Mouse (Mus musculus): ENCODE measurements at regions not wholly inside any gene's neighbourhood (a gene's known extent, or its start where the extent isn't known, plus 50 kb on each side); places are given as distances from the start of the nearest gene placed in this dataset.

DNA sequence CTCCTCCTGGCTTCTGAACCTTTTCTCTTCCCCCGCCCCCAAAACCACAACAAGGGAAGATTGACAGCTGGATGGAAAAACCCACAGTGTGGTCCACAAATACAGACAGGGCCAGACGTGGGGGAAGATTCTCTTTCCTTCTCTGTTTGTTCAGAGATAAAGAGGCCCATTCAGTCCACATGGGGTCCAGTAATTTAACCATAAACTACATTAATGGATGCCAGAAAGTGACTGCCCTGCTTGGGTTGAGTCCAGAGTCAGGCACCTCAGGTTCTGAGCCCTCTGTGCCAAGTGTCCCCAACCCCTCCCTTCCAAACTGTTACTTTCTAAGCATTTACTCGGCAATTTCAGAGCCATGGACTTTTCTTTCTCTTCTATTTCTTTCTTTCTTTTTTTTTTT is 121.9 kb upstream of the Smyd2 start:
- DNase-seq (ENCODE audit: low spot score) (no peak), ATAC-seq (replicated peaks; ENCODE audit: low FRiP score) (no peak)
- Histone ChIP-seq H3K4me3 (ENCODE audit: low read depth, low read length) (no peak overlapping the region), H3K9ac (ENCODE audit: low read depth, low read length) (no peak overlapping the region), H3K4me2 (no peak overlapping the region), H3K36me3 (ENCODE audit: control insufficient read depth, insufficient read depth, low read length) (no peaks in the 10 kb centered on the region), H3K27ac (ENCODE audit: low read depth, low read length) (no peak overlapping the region), H3K27me3 (replicated peaks; ENCODE audit: control insufficient read depth, insufficient read depth, low read length) (no peaks in the 10 kb centered on the region), H3K9me3 (ENCODE audit: control insufficient read depth, low read length) (no peaks in the 10 kb centered on the region), H3K4me1 (replicated peaks; ENCODE audit: control insufficient read depth, insufficient read depth, low read length) (peaks cover 4% of the 10 kb centered on the region)
- 21% methylated on average over 3 of the region's 3 CpGs for WGBS

DNA sequence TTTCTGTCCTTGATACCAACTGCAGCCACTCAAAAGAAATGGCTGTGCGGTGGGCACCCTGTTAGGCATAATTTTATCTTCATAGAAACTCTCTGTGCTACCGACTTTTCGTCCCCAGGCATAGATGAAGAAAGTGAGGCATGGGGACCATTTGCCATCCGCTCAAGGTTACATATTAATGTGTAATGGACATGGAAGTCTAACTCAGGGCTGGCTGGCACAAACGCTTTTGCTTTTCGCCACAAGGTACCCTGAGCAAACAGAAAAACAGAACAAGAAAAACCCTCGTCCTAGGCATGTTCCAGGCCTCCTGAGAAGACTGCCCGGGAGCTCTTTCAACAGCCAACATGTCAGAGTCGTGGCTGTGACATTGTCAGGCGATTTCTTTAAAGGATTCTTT is 121.0 kb upstream of the Smyd2 start:
- no peak overlapping the region for H3K4me2 ChIP-seq
- no peaks in the 10 kb centered on the region for H3K9me3 ChIP-seq (ENCODE audit: control insufficient read depth, low read length)
- H3K4me1 ChIP-seq (replicated peaks; ENCODE audit: control insufficient read depth, insufficient read depth, low read length) = peaks cover 4% of the 10 kb centered on the region
- no peaks in the 10 kb centered on the region for H3K27me3 ChIP-seq (replicated peaks; ENCODE audit: control insufficient read depth, insufficient read depth, low read length)
- DNase-seq (ENCODE audit: low spot score) (no peak), ATAC-seq (replicated peaks; ENCODE audit: low FRiP score) (no peak)
- WGBS = 75% methylated on average over 10 of the region's 10 CpGs
- no peak overlapping the region for H3K9ac ChIP-seq (ENCODE audit: low read depth, low read length)
- H3K36me3 ChIP-seq (ENCODE audit: control insufficient read depth, insufficient read depth, low read length) = no peaks in the 10 kb centered on the region
- no peak overlapping the region for H3K4me3 ChIP-seq (ENCODE audit: low read depth, low read length)
- peak overlapping the region; percentile 11; the same call in 1 of the 2 replicates for H3K27ac ChIP-seq (ENCODE audit: low read depth, low read length)

DNA sequence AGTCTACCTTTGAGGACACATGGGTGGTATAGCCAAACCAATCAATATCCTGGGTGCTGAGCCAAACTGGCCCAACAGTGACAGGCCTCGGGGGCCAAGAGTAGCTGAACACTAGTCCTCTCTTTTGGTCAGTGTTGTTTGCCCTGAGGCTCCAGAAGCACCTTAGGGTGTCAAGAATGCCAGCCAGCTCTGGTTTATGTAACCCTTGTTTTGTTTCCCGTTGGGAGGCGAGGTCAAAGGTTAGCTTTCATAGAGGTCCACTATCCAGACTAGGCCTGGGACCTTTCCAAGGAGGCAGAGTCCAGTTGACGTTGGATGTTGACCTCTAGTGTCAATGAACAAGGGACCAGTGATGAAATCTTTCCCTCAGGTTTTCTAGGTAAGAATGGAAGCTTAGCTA is 120.0 kb upstream of the Smyd2 start:
- peak; percentile 51 for ATAC-seq (replicated peaks; ENCODE audit: low FRiP score)
- Histone ChIP-seq H3K9me3 (ENCODE audit: control insufficient read depth, low read length) (no peaks in the 10 kb centered on the region), H3K9ac (ENCODE audit: low read depth, low read length) (no peak overlapping the region), H3K27me3 (replicated peaks; ENCODE audit: control insufficient read depth, insufficient read depth, low read length) (no peaks in the 10 kb centered on the region), H3K4me1 (replicated peaks; ENCODE audit: control insufficient read depth, insufficient read depth, low read length) (peaks cover 2% of the 10 kb centered on the region), H3K36me3 (ENCODE audit: control insufficient read depth, insufficient read depth, low read length) (no peaks in the 10 kb centered on the region), H3K4me2 (no peak overlapping the region), H3K27ac (ENCODE audit: low read depth, low read length) (no peak overlapping the region; the same call in 1 of the 2 replicates), H3K4me3 (ENCODE audit: low read depth, low read length) (no peak overlapping the region)
- WGBS = 61% methylated on average over 4 of the region's 4 CpGs
- DNase-seq (ENCODE audit: low spot score) = no peak

DNA sequence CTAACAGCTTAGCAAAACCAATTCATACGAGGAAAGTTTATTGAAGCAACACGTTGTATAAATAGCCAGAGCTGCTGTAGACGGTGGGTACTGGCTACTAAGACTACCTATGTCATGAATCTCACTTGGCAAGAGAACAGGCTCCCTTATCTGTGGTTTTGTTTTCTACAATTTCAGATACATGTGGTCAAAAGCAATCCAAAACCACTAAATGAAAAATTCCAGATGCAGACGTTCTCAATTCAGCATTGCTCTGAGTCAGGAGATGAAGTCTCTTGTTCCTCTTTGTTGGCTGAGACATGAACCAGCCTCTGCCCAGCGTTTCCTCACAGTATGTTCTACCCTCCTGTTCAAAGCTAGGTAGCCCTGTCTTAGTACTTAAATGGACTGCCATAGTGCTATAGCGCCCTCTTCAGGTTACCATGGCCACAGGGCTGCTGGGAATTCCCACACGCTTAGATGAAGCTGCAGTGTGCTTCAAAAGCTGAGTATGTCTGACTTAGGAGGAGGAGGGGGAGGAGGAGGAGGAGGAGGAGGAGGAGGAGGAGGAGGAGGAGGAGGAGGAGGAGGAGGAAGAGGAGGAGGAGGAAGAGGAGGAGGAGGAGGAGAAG is 119.0 kb upstream of the Smyd2 start:
- Histone ChIP-seq H3K9ac (ENCODE audit: low read depth, low read length) (no peak overlapping the region), H3K4me1 (replicated peaks; ENCODE audit: control insufficient read depth, insufficient read depth, low read length) (no peaks in the 10 kb centered on the region; the same call in none of the 2 replicates), H3K4me3 (ENCODE audit: low read depth, low read length) (no peak overlapping the region), H3K27ac (ENCODE audit: low read depth, low read length) (no peak overlapping the region), H3K27me3 (replicated peaks; ENCODE audit: control insufficient read depth, insufficient read depth, low read length) (no peaks in the 10 kb centered on the region), H3K9me3 (ENCODE audit: control insufficient read depth, low read length) (no peaks in the 10 kb centered on the region), H3K36me3 (ENCODE audit: control insufficient read depth, insufficient read depth, low read length) (no peaks in the 10 kb centered on the region), H3K4me2 (no peak overlapping the region)
- DNase-seq (ENCODE audit: low spot score) (no peak), ATAC-seq (replicated peaks; ENCODE audit: low FRiP score) (no peak)
- WGBS = 54% methylated on average over 7 of the region's 7 CpGs

DNA sequence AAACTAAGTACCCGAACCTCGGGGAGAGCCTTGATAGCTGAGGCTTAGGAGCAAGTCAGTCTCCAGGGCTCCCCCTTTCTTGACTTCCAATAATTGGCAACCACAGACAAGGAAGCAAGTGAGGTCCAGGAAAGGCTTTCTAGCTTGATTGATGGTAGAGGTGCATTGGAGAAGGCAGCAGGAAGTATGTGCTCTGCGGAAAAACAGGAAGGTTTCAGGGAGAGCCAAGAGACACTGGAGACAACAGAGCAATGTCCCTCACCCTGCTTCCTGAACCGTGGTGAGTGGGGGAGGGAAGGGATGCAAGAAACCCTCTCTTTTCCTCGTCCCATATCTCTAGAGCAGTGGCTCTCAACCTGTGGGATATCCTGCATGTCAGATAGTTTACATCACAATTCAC is 115.9 kb upstream of the Smyd2 start:
- Histone ChIP-seq H3K4me1 (replicated peaks; ENCODE audit: control insufficient read depth, insufficient read depth, low read length) (no peaks in the 10 kb centered on the region; the same call in 1 of the 2 replicates), H3K36me3 (ENCODE audit: control insufficient read depth, insufficient read depth, low read length) (no peaks in the 10 kb centered on the region), H3K4me2 (no peak overlapping the region), H3K27ac (ENCODE audit: low read depth, low read length) (no peak overlapping the region), H3K9ac (ENCODE audit: low read depth, low read length) (no peak overlapping the region), H3K4me3 (ENCODE audit: low read depth, low read length) (no peak overlapping the region), H3K9me3 (ENCODE audit: control insufficient read depth, low read length) (no peaks in the 10 kb centered on the region), H3K27me3 (replicated peaks; ENCODE audit: control insufficient read depth, insufficient read depth, low read length) (no peaks in the 10 kb centered on the region)
- ATAC-seq (replicated peaks; ENCODE audit: low FRiP score) = no peak
- DNase-seq (ENCODE audit: low spot score) = no peak
- WGBS = 13% methylated on average over 5 of the region's 5 CpGs

DNA sequence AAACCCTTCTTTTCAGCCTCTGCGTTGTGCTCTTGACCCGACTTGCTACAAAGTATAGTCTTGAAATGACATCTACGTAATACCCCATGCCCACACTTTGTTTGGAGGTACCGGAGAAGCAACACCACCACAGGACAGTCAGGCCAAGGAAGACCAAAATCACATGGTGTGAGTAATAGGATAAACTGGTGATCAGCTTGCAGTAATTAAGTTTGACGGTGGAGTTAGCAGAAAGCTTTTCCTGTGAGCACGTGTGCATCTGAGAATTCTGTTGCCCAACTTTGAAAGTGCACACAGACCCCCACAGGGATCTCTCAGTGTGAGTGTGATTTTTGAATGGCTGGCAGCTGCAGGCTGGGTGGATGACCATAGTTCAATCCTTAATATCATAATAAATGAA is 114.6 kb upstream of the Smyd2 start:
- 80% methylated on average over 6 of the region's 6 CpGs for WGBS
- H3K27me3 ChIP-seq (replicated peaks; ENCODE audit: control insufficient read depth, insufficient read depth, low read length) = no peaks in the 10 kb centered on the region
- no peaks in the 10 kb centered on the region; the same call in 1 of the 2 replicates for H3K4me1 ChIP-seq (replicated peaks; ENCODE audit: control insufficient read depth, insufficient read depth, low read length)
- H3K9ac ChIP-seq (ENCODE audit: low read depth, low read length) = no peak overlapping the region
- no peaks in the 10 kb centered on the region for H3K36me3 ChIP-seq (ENCODE audit: control insufficient read depth, insufficient read depth, low read length)
- H3K4me3 ChIP-seq (ENCODE audit: low read depth, low read length) = no peak overlapping the region
- no peak overlapping the region for H3K27ac ChIP-seq (ENCODE audit: low read depth, low read length)
- ATAC-seq (replicated peaks; ENCODE audit: low FRiP score) = no peak
- no peak for DNase-seq (ENCODE audit: low spot score)
- H3K9me3 ChIP-seq (ENCODE audit: control insufficient read depth, low read length) = no peaks in the 10 kb centered on the region
- H3K4me2 ChIP-seq = no peak overlapping the region

DNA sequence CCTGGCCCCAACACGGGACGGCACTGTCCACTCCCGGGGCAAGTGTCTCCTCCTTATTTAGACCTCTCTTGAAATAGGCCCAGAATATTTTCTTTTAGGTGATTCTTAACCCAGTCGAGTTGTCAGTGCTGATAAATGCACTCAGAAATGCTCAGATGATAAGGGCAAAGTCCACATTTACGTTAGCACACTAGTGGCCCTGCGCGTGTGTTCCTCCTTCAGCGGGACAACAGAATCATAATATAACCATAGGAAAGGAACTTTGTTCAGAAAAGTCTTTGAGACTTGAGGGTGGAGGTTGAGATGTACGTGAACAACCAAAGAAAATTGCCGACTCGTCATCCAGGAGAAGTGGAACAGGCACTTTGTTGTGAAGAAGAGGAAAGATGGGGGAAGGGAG is 113.8 kb upstream of the Smyd2 start:
- H3K27me3 ChIP-seq (replicated peaks; ENCODE audit: control insufficient read depth, insufficient read depth, low read length) = no peaks in the 10 kb centered on the region
- no peaks in the 10 kb centered on the region; the same call in 1 of the 2 replicates for H3K4me1 ChIP-seq (replicated peaks; ENCODE audit: control insufficient read depth, insufficient read depth, low read length)
- 75% methylated on average over 11 of the region's 11 CpGs for WGBS
- no peak overlapping the region for H3K4me2 ChIP-seq
- no peaks in the 10 kb centered on the region for H3K36me3 ChIP-seq (ENCODE audit: control insufficient read depth, insufficient read depth, low read length)
- H3K27ac ChIP-seq (ENCODE audit: low read depth, low read length) = no peak overlapping the region
- no peak overlapping the region for H3K9ac ChIP-seq (ENCODE audit: low read depth, low read length)
- ATAC-seq (replicated peaks; ENCODE audit: low FRiP score) (no peak), DNase-seq (ENCODE audit: low spot score) (no peak)
- no peaks in the 10 kb centered on the region for H3K9me3 ChIP-seq (ENCODE audit: control insufficient read depth, low read length)
- H3K4me3 ChIP-seq (ENCODE audit: low read depth, low read length) = no peak overlapping the region

DNA sequence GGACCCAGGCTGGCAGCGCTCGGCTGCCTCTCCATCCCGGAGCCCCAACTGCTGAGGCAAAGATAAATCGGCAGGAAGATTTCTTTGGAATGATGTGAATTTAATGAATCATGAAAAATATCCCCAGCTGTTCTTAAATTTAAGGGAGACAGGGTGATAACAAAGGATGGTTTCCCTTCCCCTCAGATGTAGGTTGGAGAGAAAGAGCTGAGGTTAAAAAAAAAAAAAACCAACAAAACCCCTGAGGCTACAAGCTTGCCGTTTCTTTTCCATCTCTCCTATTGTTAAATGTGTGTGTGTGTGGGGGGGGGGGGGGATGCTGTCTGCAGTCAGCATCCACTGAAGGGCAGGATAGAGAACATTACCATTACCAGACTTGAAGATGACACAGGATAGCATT is 111.9 kb upstream of the Smyd2 start:
- Histone ChIP-seq H3K9me3 (ENCODE audit: control insufficient read depth, low read length) (no peaks in the 10 kb centered on the region), H3K27me3 (replicated peaks; ENCODE audit: control insufficient read depth, insufficient read depth, low read length) (no peaks in the 10 kb centered on the region), H3K27ac (ENCODE audit: low read depth, low read length) (no peak overlapping the region), H3K9ac (ENCODE audit: low read depth, low read length) (no peak overlapping the region), H3K36me3 (ENCODE audit: control insufficient read depth, insufficient read depth, low read length) (no peaks in the 10 kb centered on the region), H3K4me3 (ENCODE audit: low read depth, low read length) (no peak overlapping the region), H3K4me1 (replicated peaks; ENCODE audit: control insufficient read depth, insufficient read depth, low read length) (no peaks in the 10 kb centered on the region; the same call in 1 of the 2 replicates), H3K4me2 (no peak overlapping the region)
- no peak for DNase-seq (ENCODE audit: low spot score)
- WGBS = 70% methylated on average over 5 of the region's 5 CpGs
- no peak for ATAC-seq (replicated peaks; ENCODE audit: low FRiP score)

DNA sequence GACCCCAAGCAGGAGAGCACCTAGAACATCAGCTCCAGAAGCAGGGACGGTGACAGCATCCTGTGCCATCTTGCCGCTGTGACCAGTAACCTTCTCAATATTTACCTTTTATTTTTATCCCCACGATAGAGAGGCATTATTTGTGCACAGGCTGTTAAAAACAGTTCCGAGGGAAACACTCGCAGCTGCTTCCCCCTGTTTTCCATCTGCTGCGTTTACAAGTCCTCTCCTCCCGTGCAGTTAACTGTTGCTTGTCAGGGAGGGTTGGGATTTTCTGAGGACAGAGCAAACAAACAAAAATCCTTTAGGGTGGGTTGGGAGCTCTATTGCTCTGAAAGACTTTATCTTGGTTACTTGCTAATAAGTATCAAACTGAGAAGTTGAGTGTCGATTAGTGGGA is 105.4 kb upstream of the Smyd2 start:
- Histone ChIP-seq H3K36me3 (ENCODE audit: control insufficient read depth, insufficient read depth, low read length) (no peaks in the 10 kb centered on the region), H3K9ac (ENCODE audit: low read depth, low read length) (no peak overlapping the region), H3K27me3 (replicated peaks; ENCODE audit: control insufficient read depth, insufficient read depth, low read length) (no peaks in the 10 kb centered on the region), H3K4me3 (ENCODE audit: low read depth, low read length) (no peak overlapping the region), H3K27ac (ENCODE audit: low read depth, low read length) (no peak overlapping the region), H3K9me3 (ENCODE audit: control insufficient read depth, low read length) (no peaks in the 10 kb centered on the region), H3K4me2 (no peak overlapping the region), H3K4me1 (replicated peaks; ENCODE audit: control insufficient read depth, insufficient read depth, low read length) (0 out of 2 replicates have a peak, but pooled peaks cover 2% of the 10 kb centered on the region)
- no peak for ATAC-seq (replicated peaks; ENCODE audit: low FRiP score)
- 33% methylated on average over 8 of the region's 8 CpGs for WGBS
- no peak for DNase-seq (ENCODE audit: low spot score)
